Mouse (Mus musculus): ENCODE data around the gene Gm11238. TPM values are rescaled to one million over a fixed set of nuclear protein-coding genes. Genes with fewer than 3 reads are reported as not detected.
"Not testable (repeated sequence)": the region's sequence is repeated elsewhere in the genome, so short reads cannot be mapped to it uniquely, and the experiment has no call there.

The Gm11238 gene
- not detected for total RNA-seq (2021)
- long read RNA-seq, experiment 1, result 0 reads
- long read RNA-seq, experiment 2, result 0 reads

- not testable (repeated sequence) for DNase-seq (ENCODE audit: low spot score in 2 of 2)
These were observed at the start of gene Gm11238 for GRCm38 (mm10) chr4:73607581-73607980. TSS of gene Gm11238 (plus strand) at chr4:73607881.

DNA sequence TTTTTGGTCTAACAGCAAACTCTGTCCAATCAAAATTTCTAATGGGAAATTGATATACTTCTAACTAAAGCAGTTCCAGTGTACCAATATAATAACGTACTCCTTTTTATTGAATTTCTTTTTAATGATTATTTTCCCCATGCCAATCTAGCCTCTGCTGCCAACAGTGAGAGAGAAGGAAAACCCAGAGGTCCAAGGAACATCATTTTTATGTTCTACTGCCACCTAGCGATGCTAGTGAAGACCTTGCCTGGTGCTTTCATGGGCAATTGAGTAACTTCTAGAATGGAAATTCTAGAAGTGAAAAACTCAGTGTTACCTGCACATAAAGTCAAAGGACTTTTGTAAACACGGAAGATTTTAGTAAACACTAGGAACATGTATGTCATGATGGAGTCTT lies 8.4 kb upstream of the Gm11238 start:
- peak; percentile 2 to 3 for DNase-seq (ENCODE audit: low spot score in 2 of 2)

GRCm38 (mm10) chr4:73622684-73623083 lies 15.0 kb downstream of the Gm11238 start, which contains the start of gene Gm11237:
TSS of gene Gm11237 (plus strand) at chr4:73622984.
- not testable (repeated sequence) for DNase-seq (ENCODE audit: low spot score in 2 of 2)

DNA sequence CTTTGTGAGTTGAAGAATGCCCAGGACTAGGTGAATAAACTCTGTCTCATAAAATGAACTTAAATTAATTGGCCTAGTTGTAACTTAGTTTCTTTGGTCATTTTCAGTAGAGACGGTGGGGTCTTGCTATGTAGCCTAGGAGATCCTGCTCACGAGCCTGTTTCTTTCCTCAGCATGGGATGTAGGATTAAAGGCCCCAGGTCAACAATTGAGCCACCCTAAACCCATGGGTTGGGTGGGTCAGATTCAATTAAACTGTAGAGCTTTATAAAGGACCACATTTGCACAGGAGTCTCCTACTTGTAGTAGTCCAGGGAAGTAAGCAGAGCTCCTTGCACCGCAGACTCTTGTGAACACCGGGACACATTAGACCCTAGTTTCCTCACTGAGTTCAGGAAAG lies 30.1 kb downstream of the Gm11238 start, which contains the start of gene Gm11236:
TSS of gene Gm11236 (plus strand) at position 301 of the 400 bp plus-strand sequence.
- DNase-seq (ENCODE audit: low spot score in 2 of 2), result not testable (repeated sequence)

DNA sequence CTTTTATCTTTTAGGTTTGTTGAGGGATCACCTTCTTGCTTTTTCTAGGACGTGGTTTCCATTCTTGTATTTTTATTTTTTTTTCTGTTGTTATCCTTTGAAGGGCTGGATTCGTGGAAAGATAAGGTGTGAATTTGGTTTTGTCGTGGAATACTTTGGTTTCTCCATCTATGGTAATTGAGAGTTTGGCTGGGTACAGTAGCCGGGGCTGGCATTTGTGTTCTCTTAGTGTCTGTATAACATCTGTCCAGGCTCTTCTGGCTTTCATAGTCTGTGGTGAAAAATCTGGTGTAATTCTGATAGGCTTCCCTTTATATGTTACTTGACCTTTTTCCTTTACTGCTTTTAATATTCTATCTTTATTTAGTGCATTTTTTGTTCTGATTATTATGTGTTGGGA lies 54.2 kb downstream of the Gm11238 start:
- DNase-seq (ENCODE audit: low spot score in 2 of 2), result not testable (repeated sequence)

GRCm38 (mm10) chr4:73668054-73668453 lies 60.4 kb downstream of the Gm11238 start, which contains the start of gene Gm11239:
TSS of gene Gm11239 (plus strand) at chr4:73668354.
- DNase-seq (ENCODE audit: low spot score in 2 of 2), result not testable (repeated sequence)

GRCm38 (mm10) chr4:73683216-73683615 lies 75.5 kb downstream of the Gm11238 start, which contains the start of gene Gm428:
TSS of gene Gm428 (plus strand) at chr4:73683516.
- not testable (repeated sequence) for DNase-seq (ENCODE audit: low spot score in 2 of 2)

Other genes starting within 250 kb of the Gm11238 start
- gene Gm11487, start 202.8 kb upstream of the Gm11238 start, total RNA-seq (2021), result not detected
- not detected for gene Gm11237, start 15.1 kb downstream of the Gm11238 start, total RNA-seq (2021)
- not detected for gene Gm11236, start 30.2 kb downstream of the Gm11238 start, total RNA-seq (2021)
- not detected for gene Gm11239, start 60.5 kb downstream of the Gm11238 start, total RNA-seq (2021)
- gene Gm428, start 75.6 kb downstream of the Gm11238 start, total RNA-seq (2021), result not detected
- gene Rasef, start 183.1 kb downstream of the Gm11238 start, total RNA-seq (2021), result not detected